Mouse (Mus musculus) adrenal gland, adult 8-10 months (tissue): Measurements from ENCODE around the gene Pcolce. TPM values are rescaled to one million over a fixed set of nuclear protein-coding genes. Genes with fewer than 3 reads are reported as not detected.
A peak's percentile ranks its signal among the peaks of the same experiment; 100 is the strongest.
"Not testable (repeated sequence)": the region's sequence is repeated elsewhere in the genome, so short reads cannot be mapped to it uniquely, and the experiment has no call there.

Experiments used
- DNase-seq: peaks from one replicate; pipeline ENCODE4 v3.0.0; 2022
- total RNA-seq, 4 experiments: library from RNA; stranded (reverse); gene quantifications; 2 replicates each; pipeline ENCODE4 v1.2.4; 2022

Gene Pcolce
- total RNA-seq, 4 experiments from 2014 or later: 1,036 to 1,320 (median 1,219) TPM

- DNase-seq: no peak
These were observed 15.7 kb upstream of the Pcolce start for GRCm38 (mm10) chr5:137629306-137629721.

DNA sequence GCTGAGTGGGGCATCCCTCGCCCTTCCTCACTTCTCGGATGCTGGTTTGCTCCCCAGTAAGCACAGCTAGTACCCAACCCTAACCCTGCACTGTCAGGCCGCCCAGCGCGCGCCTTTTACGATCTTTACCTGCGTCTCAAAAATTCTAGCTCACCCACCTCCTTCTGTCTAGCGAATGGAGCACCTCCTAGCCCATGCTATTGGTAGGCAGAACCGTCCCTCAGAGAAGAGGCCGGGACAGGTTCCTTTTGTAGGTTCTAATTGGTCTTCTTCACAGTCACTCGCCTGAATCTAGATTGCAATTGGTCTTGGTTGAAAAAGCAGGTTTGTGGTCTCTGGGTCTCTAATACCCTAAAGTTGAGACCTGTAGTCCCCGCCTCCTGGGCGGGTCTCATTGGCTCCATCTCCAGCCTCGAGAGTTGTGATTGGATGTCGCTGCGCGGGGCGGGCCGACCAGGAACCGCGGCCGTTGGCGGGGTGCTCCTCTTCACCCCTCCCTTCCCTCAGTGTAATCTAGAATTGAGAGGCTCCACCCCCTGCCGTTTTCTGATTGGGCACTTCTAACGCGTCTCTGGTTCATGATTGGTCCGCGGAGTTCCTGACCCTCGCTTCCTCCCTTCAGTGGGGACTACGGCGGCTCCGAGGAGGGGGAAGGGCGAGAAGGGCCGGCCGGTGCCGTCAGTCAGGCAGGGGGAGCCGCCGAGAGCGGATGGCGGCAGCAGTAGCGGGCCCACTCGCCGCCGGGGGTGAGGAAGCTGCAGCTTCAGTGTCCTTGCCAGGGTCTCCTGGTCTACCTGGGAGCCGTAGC lies 15.1 kb upstream of the Pcolce start, which contains the start of the genes Fbxo24, Lrch4 and Gm20605:
TSS of gene Fbxo24 (minus strand) at position 505 of the 808 bp plus-strand sequence.
TSS of gene Lrch4 (plus strand) at position 624 of the 808 bp plus-strand sequence.
TSS of gene Gm20605 (plus strand) at position 678 of the 808 bp plus-strand sequence.
- peak; percentile 100 for DNase-seq

- peak; percentile 63 for DNase-seq
These were observed 14.4 kb upstream of the Pcolce start for GRCm38 (mm10) chr5:137627991-137628390.

DNA sequence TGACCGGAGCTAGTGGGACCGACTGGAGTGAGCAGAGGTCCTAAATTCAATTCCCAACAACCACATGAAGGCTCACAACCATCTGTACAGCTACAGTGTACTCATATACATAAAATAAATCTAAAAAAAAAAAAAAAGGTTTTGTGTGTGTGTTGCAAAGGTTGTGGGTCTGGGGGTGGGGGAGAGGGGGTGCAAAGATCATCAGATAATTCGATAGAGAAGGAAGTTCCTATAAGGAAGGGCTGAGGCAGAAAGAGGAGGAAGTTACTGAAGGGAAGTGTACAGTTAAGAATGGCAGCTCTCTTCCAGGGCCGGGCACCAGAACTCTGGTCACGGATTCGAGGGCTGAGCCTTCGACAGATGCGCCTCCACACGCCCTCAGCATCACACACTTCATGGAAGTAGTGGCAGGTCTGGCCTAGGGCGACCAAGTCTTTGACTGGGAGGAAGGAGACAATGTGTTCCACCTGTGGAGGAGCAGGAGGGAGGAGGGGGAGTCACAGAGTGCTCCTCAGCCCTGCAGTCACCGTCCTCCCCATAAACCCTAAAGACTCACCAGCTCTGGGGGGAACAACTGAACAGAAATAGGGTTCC lies 10.4 kb upstream of the Pcolce start:
- DNase-seq: no peak

GRCm38 (mm10) chr5:137615347-137615746 lies 1.8 kb upstream of the Pcolce start:
- no peak for DNase-seq

- not testable (repeated sequence) for DNase-seq
These were observed 1.3 kb upstream of the Pcolce start for GRCm38 (mm10) chr5:137614921-137615320.

- DNase-seq: no peak
These were observed 508 bp downstream of the Pcolce start for GRCm38 (mm10) chr5:137613076-137613475.

DNA sequence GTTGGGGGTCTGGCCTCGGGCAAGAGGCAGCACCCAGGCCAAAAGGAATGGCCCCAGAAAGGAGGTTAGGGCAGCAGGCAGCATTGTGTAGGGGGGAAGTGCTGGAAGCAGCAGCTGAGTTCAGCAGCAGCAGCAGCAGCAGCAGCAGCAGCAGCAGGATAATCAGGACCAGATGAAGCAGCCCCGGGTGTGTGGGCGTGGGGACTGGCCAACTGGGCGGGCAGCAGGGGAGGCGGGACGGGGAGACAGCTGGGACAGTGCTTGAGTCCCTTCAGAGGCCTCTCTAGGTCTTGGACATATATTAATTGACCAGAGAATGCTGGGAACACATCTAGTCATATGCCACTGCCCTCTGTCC lies 2.4 kb downstream of the Pcolce start:
- peak; percentile 68 for DNase-seq

- peak; percentile 90 for DNase-seq
These were observed 2.9 kb downstream of the Pcolce start for GRCm38 (mm10) chr5:137610548-137611244.

DNA sequence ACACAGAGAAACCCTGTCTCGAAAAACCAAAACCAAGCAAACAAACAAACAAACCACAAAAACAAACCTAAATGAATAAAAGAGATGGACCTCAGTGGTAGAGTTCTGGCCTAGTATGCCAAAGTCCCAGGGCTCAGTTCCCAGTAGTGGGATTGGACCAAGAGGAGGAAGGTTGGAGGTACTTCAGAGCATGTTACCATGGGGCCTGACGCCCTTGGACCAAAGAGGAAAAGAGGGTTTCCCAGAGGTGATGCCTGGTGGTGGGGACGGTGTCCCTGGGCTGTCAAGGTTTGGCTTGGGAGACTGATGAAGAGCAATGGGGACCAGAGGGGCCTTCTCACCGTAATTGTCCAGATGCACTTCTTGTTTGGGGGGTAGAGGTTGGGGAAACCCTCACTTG lies 3.5 kb downstream of the Pcolce start:
- no peak for DNase-seq

- no peak for DNase-seq
These were observed 4.3 kb downstream of the Pcolce start for GRCm38 (mm10) chr5:137609292-137609691.

GRCm38 (mm10) chr5:137608654-137609190 lies 4.9 kb downstream of the Pcolce start:
- no peak for DNase-seq

- no peak for DNase-seq
These were observed 5.5 kb downstream of the Pcolce start for GRCm38 (mm10) chr5:137607860-137608653.

GRCm38 (mm10) chr5:137601365-137601729 lies 12.2 kb downstream of the Pcolce start:
- no peak for DNase-seq

GRCm38 (mm10) chr5:137600619-137601364 lies 12.8 kb downstream of the Pcolce start, which contains the start of gene Mospd3:
Gene Mospd3 (minus strand): TSS chr5:137601058.
- peak; percentile 94 for DNase-seq

DNA sequence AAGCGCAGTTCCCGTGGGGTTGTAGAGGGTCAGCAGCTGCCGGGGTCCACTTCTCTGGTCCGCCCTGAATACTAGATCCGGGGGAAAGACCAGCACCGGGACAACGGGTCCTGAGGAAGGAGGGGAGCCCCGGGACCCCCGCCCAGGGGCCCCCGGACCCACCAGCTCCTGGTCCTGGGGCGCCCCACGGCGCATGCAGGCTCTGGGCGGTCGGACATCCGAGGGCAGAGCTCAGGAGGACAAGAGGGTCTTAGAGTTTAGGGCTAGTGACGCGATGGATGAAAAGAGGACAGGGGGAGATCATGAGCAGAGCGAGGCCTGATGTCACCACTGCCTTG lies 13.3 kb downstream of the Pcolce start:
- no peak for DNase-seq

GRCm38 (mm10) chr5:137599600-137599999 lies 14.0 kb downstream of the Pcolce start:
- no peak for DNase-seq

DNA sequence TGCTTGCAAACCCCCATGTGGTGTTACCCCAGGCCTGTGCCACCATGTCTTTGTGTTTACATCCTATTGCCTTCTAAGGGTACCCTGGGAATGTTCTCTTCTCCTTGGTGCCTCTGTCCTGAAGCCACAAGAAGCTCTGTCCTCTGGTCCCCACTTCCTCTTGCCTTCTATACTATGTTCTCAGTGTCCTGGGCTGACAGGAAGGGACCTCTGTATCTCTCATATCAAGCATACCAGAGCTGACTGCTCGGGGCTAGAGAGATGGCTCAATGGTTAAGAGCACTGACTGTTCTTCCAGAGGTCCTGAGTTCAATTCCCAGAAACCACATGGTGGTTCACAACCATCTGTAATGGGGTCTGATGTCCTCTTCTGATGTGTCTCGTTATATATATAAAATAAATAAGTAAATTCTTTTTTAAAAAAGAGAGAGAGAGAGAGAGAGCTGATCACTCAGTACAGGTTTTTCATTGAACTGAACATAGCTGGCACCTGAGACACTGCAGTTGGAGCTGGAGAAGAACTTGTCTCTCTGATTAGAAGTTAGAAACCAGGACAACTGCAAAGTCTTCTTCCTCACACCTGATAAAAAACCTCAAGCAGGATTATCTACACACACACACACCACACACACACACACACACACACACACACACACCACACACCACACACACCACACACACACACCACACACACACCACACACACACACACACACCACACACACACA lies 15.3 kb downstream of the Pcolce start:
- no peak for DNase-seq

GRCm38 (mm10) chr5:137597625-137598024 lies 16.0 kb downstream of the Pcolce start:
- no peak for DNase-seq

GRCm38 (mm10) chr5:137596601-137597261 lies 16.9 kb downstream of the Pcolce start:
- no peak for DNase-seq
